Mouse (Mus musculus): ENCODE measurements at regions not wholly inside any gene's neighbourhood (a gene's known extent, or its start where the extent isn't known, plus 50 kb on each side); places are given as distances from the start of the nearest gene placed in this dataset.
A peak's percentile ranks its signal among the peaks of the same experiment; 100 is the strongest.

DNA sequence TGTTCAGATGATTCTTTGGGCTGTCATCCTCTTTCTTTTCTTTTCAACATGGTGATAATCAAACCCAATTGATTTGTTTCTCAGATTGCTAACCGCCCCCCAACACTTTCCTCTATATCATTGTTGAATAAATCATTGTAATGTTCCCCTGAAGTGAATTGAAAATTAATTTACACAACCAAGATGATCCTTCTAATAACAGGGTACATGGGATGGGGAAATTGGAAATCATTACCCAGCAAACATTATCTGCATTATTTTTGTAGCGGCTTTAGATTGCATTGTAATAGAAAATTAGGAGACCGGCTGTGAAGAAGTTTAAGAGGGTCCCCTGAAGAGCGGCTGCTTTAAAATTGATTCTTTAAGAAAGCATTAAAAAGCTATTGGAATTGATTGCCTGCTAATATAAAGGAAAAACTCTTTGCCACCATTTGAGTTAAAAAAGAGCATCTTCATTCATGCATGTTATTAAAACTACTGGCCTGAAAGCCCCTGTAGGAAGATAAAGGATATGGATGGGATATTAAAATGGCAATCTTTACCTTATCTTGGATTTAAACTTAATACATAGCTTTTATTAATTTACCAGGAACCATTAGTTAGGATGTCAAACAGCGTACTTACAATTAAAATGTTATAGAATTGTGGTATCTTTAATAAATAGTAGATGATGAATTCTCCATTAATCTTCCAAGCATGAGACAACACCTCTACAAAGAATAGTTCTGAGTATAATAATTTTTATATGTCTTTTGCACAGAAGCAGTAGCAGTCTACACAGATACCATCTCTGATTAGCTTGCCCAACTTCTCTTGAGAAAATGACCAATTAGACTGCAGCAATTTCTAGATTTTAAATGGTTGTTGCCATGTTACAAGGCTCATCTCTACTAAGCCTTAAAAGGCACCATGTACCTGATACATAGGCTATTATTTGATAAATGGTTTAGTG lies 127.0 kb upstream of the Hs3st5 start:
- no peak for DNase-seq

- DNase-seq: no peak
Observed at GRCm38 (mm10) chr10:36383331-36383730, 123.3 kb upstream of the Hs3st5 start.

- peak; percentile 5 for DNase-seq
Observed at GRCm38 (mm10) chr10:36390062-36390461, 116.6 kb upstream of the Hs3st5 start.

GRCm38 (mm10) chr10:36393586-36393985 lies 113.0 kb upstream of the Hs3st5 start:
- no peak for DNase-seq

- DNase-seq: no peak
Observed at GRCm38 (mm10) chr10:36396576-36396975, 110.0 kb upstream of the Hs3st5 start.

- DNase-seq: no peak
Observed at GRCm38 (mm10) chr10:36408001-36408400, 98.6 kb upstream of the Hs3st5 start.

- no peak for DNase-seq
Observed at GRCm38 (mm10) chr10:36431335-36431734, 75.3 kb upstream of the Hs3st5 start.

DNA sequence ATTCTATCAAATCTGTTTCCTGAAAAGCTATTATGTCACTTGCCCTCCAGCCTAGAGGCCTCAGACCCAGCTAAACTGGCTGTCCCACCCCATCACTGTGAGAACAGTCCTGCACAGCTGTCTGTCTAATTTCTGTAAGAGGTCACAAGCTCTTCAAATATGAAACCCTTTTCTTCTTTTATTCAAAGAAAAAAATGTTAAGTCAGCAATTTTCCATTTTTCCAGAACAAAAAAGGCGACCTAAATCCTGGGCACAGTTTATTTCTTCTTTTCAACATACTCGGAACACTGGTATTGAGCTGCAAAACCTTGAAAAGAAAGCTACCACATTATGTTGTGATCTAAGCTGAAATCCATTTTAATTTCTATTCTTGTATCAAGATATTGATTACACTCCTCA lies 69.2 kb upstream of the Hs3st5 start:
- no peak for DNase-seq
